Mouse (Mus musculus): Measurements from ENCODE around the gene Il31ra.

Il31ra gene

DNA sequence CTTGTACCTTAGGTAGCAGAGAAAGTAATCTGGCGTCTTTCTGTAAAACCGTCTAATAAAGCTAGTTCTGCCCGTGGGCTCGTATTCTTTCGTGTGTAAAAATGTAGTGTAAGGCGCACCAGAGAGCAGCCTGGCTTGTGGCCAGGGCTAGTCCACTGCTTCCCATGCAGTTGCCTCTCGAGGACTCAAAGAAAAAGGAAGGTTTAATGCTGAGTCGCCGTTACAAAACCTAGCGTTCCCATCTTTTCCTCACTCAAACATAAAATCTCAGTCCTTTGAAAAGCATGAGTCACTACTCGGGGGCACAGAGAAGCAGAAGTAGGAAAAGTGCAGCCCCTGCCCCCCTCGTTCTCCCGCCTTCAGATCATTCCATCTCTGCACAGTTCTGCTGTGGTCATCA is 87.4 kb downstream of the Il31ra start:
- no peak for DNase-seq

DNA sequence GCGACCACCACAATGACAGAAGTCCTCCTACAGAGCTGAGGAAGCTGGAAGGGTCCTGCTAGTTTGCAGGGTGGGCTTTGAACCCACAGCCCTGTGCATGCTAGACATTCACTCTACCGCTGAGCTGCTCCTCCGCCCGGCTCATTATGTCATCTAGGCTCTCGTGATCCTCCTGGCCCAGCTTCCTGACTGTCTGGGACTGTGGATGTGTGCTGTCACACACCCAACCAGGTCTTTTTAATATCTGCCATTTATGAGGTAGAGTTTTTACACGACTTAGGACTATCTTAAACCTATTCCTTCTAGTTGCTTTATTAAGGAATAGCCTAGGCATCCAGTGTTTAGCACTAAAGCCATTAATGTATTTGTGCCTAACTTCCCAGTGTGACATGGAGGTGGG is 88.7 kb downstream of the Il31ra start:
- DNase-seq: no peak

DNA sequence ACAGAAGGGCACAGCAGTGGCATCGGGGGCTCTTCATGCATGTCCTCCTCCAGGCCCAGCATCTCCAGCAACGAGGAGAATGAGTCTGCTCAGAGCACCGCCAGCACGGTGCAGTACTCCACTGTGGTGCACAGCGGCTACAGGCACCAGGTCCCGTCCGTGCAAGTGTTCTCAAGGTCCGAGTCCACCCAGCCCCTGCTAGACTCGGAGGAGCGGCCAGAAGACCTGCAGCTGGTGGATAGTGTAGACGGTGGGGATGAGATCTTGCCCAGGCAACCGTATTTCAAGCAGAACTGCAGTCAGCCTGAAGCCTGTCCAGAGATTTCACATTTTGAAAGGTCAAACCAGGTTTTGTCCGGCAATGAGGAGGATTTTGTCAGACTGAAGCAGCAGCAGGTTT is 90.3 kb downstream of the Il31ra start:
- DNase-seq: no peak

DNA sequence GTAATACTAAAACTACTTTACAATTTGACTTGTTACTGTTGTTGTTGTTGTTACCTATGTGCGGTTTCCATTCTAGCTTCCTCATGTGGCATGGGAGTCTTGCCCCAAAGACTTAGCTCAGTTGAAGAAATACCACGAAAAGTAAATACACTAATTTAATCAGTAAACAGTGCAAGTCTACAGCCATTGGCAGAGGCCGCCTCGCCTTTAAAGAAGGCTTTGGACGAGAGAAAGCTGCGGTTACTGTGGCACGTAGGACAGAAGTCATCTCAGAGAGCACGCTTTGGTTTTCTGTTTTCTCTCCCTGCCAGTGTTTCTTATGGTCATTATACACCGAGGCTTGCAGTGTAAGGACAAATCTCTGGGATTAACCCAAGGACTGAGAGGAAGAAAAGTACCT is 93.7 kb downstream of the Il31ra start:
- DNase-seq: no peak

DNA sequence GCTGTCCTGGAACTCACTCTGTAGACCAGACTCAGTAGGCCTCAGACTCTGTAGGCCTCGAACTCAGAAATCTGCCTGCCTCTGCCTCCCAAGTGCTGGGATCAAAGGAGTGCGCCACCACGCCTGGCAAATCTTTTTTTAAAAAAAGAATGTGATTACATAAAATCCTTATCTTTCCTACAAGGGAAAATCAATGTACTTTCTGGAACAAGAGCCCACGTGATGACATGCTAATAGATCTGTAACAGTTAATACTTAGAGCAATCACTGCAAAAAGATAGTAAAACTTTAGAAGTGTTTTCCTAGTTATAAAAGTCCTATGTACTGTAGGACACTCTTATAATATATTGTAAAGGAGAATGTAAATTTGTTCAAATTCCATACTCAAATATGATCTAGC is 94.1 kb downstream of the Il31ra start:
- no peak for DNase-seq

DNA sequence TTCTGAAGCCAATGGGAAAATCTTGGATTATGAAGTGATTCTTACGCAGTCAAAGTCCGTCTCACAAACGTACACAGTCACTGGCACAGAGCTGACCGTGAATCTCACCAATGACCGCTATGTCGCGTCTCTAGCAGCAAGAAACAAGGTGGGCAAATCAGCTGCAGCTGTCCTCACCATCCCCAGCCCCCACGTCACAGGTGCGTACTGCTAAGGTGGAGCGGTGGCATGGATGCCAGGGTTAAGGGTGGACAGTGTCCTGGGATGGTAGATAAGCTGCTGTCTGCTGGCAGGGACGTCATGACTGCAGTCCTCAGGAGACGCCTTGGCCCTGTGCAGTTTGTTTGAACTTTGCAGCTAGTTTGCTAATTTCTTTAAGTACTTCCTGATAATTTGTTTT is 99.6 kb downstream of the Il31ra start:
- no peak for DNase-seq

DNA sequence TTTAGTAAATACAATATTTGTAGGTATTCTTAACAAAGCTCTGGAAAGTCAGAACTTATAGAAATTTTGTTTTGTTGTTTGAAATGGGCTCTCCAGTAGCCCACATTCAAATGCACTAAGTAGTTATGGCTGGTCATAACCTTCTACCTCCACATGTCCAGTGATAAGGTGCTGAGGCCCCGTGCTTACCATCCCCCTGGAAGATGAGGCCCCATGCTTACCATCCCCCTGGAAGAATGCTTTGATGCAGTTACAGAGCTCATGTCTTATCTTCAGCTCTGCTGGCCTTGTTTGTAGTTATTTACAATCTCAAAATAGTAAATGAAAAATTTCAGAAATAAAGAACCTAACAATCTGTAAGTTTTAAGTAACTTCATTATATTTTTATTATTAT is 101.9 kb downstream of the Il31ra start:
- no peak for DNase-seq

DNA sequence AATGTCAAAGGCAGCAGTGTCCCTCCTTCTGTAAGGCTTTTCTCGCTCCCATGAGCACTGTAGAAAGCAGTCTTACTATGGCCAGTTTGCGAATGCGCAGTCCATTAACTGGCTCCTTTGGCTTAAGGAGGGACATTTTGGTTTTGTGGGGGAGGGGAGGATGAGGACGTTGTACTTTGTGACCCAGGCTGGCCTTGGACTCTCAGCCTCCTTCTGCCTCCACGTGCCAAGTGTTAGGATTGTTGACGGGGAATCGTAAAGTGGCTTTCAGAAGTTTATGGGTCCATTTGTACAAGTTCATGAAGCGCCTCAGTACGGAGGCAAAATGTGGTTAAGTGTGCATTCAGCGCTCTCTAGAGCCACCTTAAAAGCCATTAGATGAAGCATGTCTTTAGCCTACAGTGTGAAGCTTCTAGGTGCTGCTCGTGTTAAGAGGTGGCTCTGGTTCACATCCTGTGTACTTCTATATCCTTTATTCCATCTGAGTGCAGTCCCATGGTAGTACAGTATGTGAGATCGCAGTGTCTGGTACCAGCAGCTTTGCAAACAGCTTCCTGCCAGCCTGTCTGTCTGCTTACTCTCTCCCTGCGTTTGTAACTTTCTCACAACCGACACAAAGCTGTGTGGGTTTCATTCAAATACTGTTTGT is 102.4 kb downstream of the Il31ra start:
- no peak for DNase-seq

DNA sequence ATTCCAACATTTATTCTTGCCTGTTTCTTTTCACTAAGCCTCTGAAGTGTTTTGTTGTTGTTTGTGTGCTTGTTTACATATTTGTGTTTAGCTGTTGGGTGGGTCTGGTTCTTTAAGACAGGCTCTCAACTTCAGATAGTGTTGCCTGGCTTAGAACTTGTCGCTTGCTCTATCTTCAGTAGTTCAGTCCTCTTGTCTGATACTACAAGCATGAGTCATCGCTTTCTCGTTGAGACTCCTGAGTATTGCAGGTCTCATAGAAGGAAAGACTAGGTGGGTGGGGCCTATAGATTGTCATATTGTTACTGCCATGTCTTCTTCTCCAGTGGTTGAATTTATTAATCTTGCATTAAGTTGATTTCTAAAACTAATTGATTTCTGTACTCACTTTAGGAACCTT is 104.1 kb downstream of the Il31ra start:
- no peak for DNase-seq

DNA sequence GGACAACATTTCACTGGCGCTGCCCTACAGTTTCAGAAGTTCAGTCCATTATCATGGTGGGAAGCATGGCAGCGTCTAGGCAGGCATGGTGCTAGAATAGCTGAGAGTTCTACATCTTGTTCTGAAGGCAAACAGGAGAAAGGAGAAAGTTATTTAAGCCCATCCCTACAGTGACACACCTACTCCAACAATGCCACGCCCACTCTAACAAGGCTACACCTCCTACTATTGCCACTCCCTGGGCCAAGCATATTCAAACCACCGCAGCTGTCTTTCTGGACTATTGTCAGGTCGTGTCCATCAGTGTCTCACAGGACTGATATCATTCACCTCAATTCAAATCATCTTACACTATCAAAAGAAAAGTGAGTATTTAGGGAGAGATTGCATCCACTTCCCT is 107.5 kb downstream of the Il31ra start:
- DNase-seq: no peak

DNA sequence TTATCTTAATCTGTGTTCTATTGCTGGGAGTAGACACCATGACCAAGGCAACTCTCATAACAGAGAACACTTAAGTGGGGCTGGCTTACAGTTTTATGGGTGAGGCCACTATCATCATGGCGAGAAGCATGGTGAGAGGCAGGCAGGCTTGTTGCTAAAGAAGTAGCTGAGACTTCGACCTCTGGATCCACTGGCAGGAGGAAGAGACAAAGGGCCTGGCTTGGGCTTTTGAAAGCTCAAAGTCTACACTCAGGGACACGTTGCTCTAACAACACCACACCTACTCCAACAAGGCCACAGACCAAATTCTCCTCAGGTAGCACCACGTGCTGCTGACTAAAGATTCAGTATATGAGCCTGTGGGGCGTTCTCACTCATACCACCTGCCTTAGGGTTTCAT is 107.9 kb downstream of the Il31ra start:
- no peak for DNase-seq

DNA sequence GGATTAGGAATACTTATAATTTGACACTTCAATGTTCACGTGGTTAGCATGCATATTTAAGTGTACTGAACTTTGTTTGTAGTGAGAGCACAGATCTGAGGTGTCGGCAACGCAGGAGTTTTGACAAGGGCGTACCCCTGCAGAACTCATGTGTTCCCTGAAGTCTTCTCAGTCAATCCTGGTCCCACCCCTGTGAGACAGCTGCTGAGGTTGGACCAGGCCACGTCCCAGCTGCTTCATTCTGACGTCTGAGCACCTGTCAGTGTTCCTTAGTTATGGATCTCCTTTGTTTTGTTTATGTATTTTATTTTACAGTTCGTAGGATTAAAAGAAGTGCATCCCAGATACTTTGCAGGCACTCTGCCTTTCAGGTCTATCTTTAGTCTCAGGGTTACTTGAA is 111.1 kb downstream of the Il31ra start:
- DNase-seq: no peak

DNA sequence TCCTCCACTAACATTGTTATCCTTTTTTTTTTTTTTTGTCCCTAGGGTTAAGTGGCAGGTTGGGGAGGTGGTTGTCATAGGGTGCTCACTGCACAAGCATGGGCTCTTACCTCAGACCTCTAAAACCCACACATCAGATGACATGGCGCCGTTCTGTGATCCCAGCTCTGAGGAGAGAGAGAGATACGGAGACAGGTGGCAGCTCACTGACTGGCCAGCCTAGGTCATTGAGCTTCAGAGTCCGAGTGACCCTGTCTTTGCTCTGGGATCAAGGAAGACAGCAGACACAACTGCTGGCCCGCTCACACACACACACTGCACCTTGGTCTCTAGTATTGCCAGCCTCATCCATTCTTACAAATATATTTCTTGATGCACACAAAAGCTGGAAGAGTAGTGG is 111.6 kb downstream of the Il31ra start:
- no peak for DNase-seq

DNA sequence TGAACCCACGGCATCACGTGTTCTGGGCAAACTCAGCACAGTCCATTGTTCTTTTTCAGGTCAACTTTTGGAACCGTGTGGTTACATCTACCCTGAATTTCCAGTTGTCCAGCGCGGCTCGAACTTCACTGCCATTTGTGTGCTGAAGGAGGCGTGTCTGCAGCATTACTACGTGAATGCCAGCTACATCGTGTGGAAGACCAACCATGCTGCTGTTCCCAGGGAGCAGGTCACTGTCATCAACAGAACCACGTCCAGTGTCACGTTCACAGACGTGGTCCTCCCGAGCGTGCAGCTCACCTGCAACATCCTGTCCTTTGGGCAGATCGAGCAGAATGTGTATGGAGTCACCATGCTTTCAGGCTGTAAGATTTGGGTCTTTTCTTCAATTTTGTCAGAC is 114.2 kb downstream of the Il31ra start:
- DNase-seq: no peak

DNA sequence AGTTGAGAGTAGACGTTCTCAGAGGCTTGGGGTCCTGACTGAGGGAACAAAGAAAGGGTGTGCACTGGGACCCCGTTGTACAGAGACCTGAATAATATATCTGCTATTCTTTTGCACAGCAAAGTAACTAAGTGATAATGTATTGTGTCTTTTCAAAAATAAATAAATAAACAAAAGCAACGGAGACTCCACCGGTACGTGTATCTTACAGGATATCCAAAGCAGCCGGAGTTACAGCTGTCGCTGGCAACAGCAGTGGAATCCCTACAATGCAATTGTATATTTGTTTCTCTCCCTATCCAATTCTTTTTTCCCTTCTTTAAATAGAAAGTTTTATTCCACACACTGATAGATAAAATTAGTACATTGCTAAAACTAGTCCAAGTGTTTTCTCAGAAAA is 115.1 kb downstream of the Il31ra start:
- DNase-seq: no peak

DNA sequence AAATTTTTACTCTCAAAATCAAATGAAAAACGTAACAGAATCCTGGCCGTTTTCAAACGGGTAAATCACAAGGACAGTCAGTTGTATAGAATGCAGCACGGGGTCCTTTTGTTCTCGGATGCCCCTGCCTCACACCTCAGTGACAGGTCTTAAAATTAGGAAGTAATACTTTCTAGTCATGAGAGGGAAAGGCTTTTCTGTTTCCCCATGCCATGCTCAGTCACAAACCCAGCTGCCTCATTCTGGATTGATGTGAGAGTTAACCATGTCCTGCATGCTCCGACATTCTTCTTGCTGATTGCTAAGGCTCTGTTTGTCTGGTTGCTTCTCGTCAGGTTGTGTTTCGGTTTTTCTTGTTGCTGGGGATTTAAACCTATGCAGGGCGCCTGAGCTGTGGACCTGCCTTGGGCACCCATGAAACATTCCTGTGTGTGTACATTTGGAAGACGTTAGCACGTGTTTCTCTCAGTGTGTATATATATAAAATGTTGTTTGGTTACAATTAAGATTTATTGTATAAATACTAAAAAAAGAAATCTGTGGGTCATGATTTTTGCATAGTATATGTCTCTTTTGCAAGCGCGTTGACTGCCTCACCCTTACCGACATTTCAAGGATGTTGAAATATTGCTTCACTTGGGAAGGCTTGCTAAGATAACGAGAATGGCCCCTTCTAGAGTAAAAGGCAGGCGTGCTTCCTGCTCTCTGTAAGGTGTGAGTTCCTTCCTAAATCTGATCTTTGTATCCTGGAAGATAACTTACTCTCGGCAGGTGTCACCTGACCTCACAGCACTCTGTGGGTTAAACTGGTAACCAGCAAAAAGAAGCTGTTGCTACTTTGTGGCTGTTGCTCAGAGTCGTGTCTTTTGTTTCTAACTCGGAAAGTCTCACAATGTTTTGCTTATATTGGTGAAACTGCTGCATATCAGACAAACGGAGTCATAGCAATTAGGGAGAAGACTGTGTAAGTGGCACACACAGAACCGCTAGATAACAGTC is 120.1 kb downstream of the Il31ra start:
- peak; percentile 26 for DNase-seq

DNA sequence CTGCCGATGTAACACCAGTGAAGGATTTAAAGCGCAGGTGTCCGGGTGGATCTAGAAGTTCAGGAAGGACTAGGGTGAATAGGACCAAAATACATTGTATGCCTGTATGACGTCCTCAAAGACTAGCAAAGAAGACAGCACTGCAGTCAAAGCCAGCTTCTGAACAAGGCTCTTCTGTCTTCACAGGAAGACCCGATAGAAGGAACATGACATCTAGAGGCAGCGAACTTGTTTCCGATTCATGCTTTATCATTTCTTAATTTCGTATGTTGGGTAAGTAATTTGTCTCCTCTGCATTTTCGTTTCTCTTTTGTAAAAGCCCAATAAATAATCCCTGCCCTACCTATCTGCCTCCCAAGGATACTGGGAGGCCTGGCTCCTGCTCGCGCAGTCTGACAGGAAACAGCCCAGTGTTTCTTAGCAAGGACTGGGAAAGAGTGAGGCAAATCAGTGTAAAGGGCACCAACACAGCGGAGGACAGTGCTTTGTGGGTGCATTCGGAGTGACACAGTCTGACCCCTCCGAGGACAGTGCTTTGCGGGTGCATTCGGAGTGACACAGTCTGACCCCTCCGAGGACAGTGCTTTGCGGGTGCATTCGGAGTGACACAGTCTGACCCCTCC is 121.6 kb downstream of the Il31ra start:
- DNase-seq: no peak

DNA sequence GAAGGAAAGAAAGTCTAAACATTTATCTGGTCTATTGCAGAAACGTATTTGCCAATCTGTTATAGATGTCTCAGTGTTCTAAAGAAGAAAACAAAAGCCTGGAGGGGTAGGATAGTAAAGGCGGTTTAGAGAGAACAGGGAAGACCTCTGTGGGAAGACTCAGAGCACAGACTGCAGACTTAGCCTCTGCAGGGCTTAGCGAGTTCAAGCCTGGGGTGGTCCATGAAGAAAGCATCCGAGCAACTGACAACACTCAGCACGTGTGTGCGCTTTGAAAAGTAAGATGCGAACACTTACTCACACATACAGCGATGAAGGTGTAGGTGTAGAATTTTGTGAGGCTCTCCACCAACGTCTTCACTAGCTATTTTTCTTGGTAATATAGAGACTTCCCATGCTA is 123.0 kb downstream of the Il31ra start:
- no peak for DNase-seq
